Mouse (Mus musculus) bone marrow macrophage, adult 2 months (primary cell): Measurements from ENCODE around the gene Cdr2.
A peak's percentile ranks its signal among the peaks of the same experiment; 100 is the strongest.

Experiments used
- CTCF ChIP-seq: IDR thresholded peaks from 2 replicates; pipeline ENCODE4 v1.5.1; 2012; ENCODE audit warnings: low read depth, mild to moderate bottlenecking, low read length, moderate library complexity
- POLR2A ChIP-seq: IDR thresholded peaks from 2 replicates; pipeline ENCODE4 v1.6.1; 2012; ENCODE audit warnings: mild to moderate bottlenecking, low read depth, low read length, borderline replicate concordance

DNA sequence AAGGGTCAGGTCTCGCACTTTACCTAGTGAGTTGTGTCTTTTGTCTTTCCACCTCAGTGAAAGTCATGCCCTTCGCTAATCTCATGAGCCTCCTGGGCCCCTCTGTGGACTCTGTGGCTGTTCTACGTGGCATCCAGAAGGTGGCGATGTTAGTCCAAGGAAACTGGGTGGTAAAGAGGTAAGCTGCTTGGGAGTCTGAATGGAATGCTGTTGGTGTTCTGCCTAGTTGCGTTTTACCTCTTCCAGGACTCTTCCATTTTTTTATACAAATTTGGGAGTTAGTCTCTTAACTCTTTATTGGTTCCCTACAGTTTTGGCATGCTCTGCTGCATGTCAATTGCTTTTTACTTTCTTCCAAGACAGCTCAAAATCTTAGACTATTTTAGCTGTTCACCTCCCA lies 47.4 kb downstream of the Cdr2 start:
- TF ChIP-seq CTCF (peak; percentile 68), POLR2A (no peak)
